Mouse (Mus musculus): Measurements from ENCODE around the gene Tal1.

GRCm38 (mm10) chr4:115083031-115083430 lies 26.8 kb downstream of the Tal1 start:
- no peak for TF ChIP-seq POLR2A (IDR thresholded peaks at IDR 0.05; ENCODE audit: control insufficient read depth, low read depth, low read length)
- TF ChIP-seq CTCF (IDR thresholded peaks at IDR 0.05; ENCODE audit: control insufficient read depth, insufficient read depth, insufficient replicate concordance, low read depth, low read length) = no peak
